Mouse (Mus musculus): Measurements from ENCODE around the gene Adam12. TPM values are rescaled to one million over a fixed set of nuclear protein-coding genes. Genes with fewer than 3 reads are reported as not detected.

The Adam12 gene
- 3.6 TPM for polyA plus RNA-seq (2014; fragmentation: Illumina TruSeq; extraction: RNeasy Lipid Tissue Mini Kit (QIAGEN cat#74804); ENCODE audit: low read depth, low replicate concordance)

DNA sequence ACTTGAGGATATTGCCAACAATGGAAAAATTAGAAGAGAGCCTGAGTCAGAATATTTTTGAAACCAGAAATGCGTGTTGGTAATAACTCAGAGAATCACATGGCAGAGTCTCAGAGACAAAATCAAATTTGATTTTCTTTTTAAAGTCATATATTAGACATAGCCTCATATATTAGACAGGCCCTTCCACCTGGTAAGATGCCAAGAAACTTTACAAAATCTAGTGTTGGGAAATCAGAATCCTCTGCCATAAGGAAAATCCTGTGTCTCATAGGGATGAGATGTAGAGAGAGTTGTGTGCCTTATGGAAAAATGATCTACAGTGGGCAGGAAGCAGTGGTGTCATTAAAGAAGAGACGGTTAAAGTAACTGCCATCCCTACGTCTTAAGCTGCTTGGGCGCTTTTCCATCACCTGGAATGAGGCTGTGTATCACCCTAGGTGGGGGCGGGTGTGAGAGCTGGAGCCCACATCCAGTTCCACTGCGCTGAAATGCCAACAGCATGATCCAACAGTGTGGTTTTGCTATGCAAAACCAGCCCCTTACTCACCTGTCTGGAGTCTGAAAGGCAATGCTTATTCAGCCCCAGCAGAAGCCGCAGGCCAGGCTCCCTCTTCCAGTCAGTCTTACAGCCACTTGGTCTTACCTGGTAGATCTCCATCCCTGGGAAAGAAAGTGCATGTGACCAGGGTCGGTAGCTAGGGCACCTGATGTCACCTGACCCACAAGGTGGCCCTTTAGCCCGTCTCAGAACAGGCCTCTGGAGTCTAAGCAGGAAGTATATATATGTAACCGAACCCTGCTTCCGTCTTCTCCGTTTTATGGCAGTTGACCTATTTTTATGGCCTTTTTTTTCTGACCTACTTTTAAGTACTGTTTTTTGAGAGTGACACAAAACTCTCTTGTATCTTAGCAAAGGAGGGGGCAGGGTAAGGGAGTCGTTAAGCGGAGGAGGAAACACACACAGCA is at the start of gene Adam12:
Adam12 (minus strand) TSS at position 769 of the 969 bp plus-strand sequence.

Other genes with a start within 250 kb of the Adam12 start
- gene D7Ertd443e, start 153.5 kb upstream of the Adam12 start, polyA plus RNA-seq (2014; fragmentation: Illumina TruSeq; extraction: RNeasy Lipid Tissue Mini Kit (QIAGEN cat#74804); ENCODE audit: low read depth, low replicate concordance): 1.8 TPM